Mouse (Mus musculus) heart, embryonic 15.5 days (tissue): ENCODE data around the gene Rasl10a. TPM values are rescaled to one million over a fixed set of nuclear protein-coding genes. Genes with fewer than 3 reads are reported as not detected.

ENCODE experiments used
- ATAC-seq: fragments of 200-750 bp; cut with Nextera tagmentation; replicated peaks from 2 replicates; pipeline ENCODE4 v1.8.0; 2017; ENCODE audit warnings: low read depth, moderate TSS enrichment; ENCODE audit not compliant: insufficient number of reproducible peaks, insufficient read depth, low FRiP score
- H3K27ac ChIP-seq: fragments of 300-500 bp; sonication (generic); 2 replicates; pipeline ENCODE4 v1.5.1; 2015; ENCODE audit warnings: mild to moderate bottlenecking, inconsistent platforms
- H3K27me3 ChIP-seq: fragments of 300-500 bp; sonication (generic); 2 replicates; pipeline ENCODE4 v1.6.1; 2015; ENCODE audit warnings: inconsistent platforms
- H3K36me3 ChIP-seq: fragments of 300-500 bp; sonication (generic); 2 replicates; pipeline ENCODE4 v1.6.1; 2015; ENCODE audit warnings: mild to moderate bottlenecking, inconsistent platforms
- H3K4me1 ChIP-seq: fragments of 300-500 bp; sonication (generic); replicated peaks from 2 replicates; pipeline ENCODE4 v1.6.1; 2015; ENCODE audit warnings: inconsistent platforms
- H3K4me2 ChIP-seq: fragments of 300-500 bp; sonication (generic); 2 replicates; pipeline ENCODE4 v1.6.1; 2015; ENCODE audit warnings: inconsistent platforms, mild to moderate bottlenecking, moderate library complexity
- H3K4me3 ChIP-seq: fragments of 300-500 bp; sonication (generic); 2 replicates; pipeline ENCODE4 v1.5.1; 2015; ENCODE audit warnings: mild to moderate bottlenecking, inconsistent platforms
- H3K9ac ChIP-seq: fragments of 300-500 bp; sonication (generic); 2 replicates; pipeline ENCODE4 v1.6.1; 2015; ENCODE audit warnings: mild to moderate bottlenecking, inconsistent platforms
- H3K9me3 ChIP-seq: fragments of 300-500 bp; sonication (generic); replicated peaks from 2 replicates; pipeline ENCODE4 v1.6.1; 2016; ENCODE audit warnings: inconsistent platforms
- WGBS: fragments of 180-500 bp; shearing (Covaris S2); methylation state at CpG from one replicate; pipeline ENCODE4 v1.1.7; 2015; ENCODE audit warnings: mixed read lengths; 5-methylcytosine and 5-hydroxymethylcytosine counted together
- microRNA-seq: library from miRNA; unstranded; fragments of <30 nt; microRNA quantifications from one replicate; pipeline ENCODE4, GENCODE M21; 2016
- polyA plus RNA-seq: library from polyadenylated mRNA; unstranded; fragments of >200 nt; fragmentation: Nextera tagmentation; extraction: Ambion mirVana; gene quantifications from 2 replicates; pipeline ENCODE4 v1.2.1, GENCODE M21; 2015

Rasl10a gene
- polyA plus RNA-seq, 1 experiment from 2014 or later, result 0.96 TPM

DNA sequence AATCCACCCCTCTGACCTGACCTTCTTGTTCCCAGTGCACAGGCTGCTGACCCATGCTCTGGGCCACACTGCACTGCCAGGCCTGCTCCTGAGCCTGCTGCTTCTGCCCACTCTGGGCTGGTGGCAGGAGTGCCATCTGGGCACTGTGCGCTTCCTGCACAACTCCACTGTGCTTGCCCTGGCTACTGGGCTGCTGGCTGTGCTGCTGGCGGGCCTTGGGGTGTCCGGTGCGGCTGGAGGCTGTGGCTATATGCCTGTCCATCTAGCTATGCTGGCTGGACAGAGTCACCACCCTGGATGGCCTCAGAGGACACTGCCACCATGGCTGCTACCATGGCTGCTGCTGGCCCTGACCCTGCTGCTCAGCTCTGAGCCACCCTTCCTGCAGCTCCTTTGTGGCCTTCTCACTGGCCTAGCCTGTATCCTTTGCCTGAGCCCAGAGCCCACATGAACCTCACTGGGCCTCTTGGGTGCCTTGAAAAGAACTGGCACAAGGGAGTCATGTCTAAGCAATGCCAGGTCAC, 46.1 kb downstream of the Rasl10a start:
- 100% methylated on average over 4 of the region's 4 CpGs for WGBS
- no peak overlapping the region for H3K4me2 ChIP-seq
- no peak for ATAC-seq
- H3K36me3 ChIP-seq, result peaks cover 12% of the 10 kb centered on the region
- H3K4me3 ChIP-seq, result no peak overlapping the region
- no peaks in the 10 kb centered on the region for H3K27me3 ChIP-seq
- H3K27ac ChIP-seq, result no peak overlapping the region
- H3K4me1 ChIP-seq, result peaks cover 5% of the 10 kb centered on the region
- H3K9ac ChIP-seq, result no peak overlapping the region
- H3K9me3 ChIP-seq, result no peaks in the 10 kb centered on the region

DNA sequence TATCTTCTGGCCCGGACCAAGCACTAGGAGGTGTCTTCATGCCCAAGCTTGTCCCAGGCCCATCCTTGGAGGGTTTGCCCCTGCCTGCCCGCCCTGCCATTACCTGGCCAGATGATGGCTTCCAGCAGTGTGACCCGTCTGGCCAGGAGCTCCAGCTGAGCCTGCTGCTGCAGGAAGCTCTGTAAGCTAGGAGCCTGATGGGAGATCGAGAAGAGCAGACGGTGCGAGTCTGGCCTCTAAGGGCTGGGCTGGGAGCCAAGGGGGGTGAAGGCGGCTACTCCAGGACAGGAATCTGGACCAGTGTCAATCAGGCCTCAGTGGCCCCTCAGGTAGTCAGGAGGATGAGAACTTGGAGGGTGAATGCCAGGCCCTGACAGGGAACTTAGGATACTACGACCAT, 51.5 kb downstream of the Rasl10a start:
- no peak overlapping the region for H3K4me2 ChIP-seq
- peaks cover 6% of the 10 kb centered on the region for H3K36me3 ChIP-seq
- H3K4me3 ChIP-seq, result no peak overlapping the region
- 42% methylated on average over 8 of the region's 8 CpGs for WGBS
- H3K27me3 ChIP-seq, result no peaks in the 10 kb centered on the region
- no peaks in the 10 kb centered on the region for H3K9me3 ChIP-seq
- H3K9ac ChIP-seq, result no peak overlapping the region
- H3K4me1 ChIP-seq, result peaks cover 8% of the 10 kb centered on the region
- ATAC-seq, result no peak
- H3K27ac ChIP-seq, result no peak overlapping the region

Small RNA genes within 50 kb of the gene (microRNA-seq; reads per million reads assigned to microRNA genes)
- gene Gm47296, result not detected

Other genes with a start within 250 kb of the Rasl10a start
- gene Nf2, start 208.6 kb upstream of the Rasl10a start, polyA plus RNA-seq, result 39.3 and 43.8 TPM in 2 replicates
- 20.7 and 29.3 TPM in 2 replicates for gene Nipsnap1, start 184.2 kb upstream of the Rasl10a start, polyA plus RNA-seq
- gene Thoc5, start 162.8 kb upstream of the Rasl10a start, polyA plus RNA-seq, result 18.9 and 22.5 TPM in 2 replicates
- 0.13 and 0.60 TPM in 2 replicates for gene Nefh, start 110.1 kb upstream of the Rasl10a start, polyA plus RNA-seq
- gene Ap1b1, start 71.3 kb upstream of the Rasl10a start, polyA plus RNA-seq, result 32.1 and 44.9 TPM in 2 replicates
- gene Gas2l1, start 7.2 kb downstream of the Rasl10a start, polyA plus RNA-seq, result 19.4 and 28.2 TPM in 2 replicates
- gene Rhbdd3, start 40.8 kb downstream of the Rasl10a start, polyA plus RNA-seq, result 26.2 and 30.9 TPM in 2 replicates
- gene Ewsr1, start 41.1 kb downstream of the Rasl10a start, polyA plus RNA-seq, result 359 and 482 TPM in 2 replicates
- 6.5 and 14.6 TPM in 2 replicates for gene Emid1, start 94.1 kb downstream of the Rasl10a start, polyA plus RNA-seq
- gene Kremen1, start 203.4 kb downstream of the Rasl10a start, polyA plus RNA-seq, result 24.0 and 29.3 TPM in 2 replicates